Mouse (Mus musculus) stomach, postnatal 0 days (tissue): ENCODE measurements around the gene Nmrk2.

Experiments
- CTCF ChIP-seq: IDR thresholded peaks from 2 replicates; pipeline ENCODE4 v1.5.1; 2016; ENCODE audit warnings: antibody characterized with exemption, low read depth, mild to moderate bottlenecking, moderate library complexity
- EP300 ChIP-seq: optimal IDR thresholded peaks from 2 replicates; pipeline ENCODE3; 2016; ENCODE audit warnings: antibody characterized with exemption

DNA sequence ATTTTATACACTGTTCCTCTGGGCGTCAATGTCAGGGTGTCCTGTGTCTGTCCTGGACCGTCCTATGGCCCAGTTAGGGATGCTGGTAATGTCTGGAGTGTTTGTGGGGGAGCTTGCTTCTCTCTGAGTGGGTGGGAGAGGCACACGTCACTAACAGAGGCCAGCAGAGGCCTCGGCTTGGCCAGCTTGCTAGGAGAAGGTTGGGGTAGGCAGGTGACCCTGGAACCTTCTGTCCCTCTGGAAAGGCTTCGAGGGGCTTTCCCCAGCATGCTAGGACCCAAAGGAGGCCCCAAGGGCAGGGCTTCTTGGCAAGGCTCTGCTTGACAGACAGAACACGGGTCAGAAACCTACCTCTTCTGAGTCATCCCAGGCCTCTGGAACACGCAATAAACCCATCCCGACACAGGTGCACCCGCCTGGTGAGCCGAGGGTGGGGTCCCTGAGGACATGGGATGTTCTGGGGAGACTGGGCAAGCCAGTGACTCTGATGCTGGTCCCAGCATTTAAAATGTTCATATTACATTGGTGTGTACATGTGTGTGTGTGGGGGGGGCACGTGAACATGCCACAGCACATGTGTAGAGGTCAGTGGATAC lies 5.3 kb downstream of the Nmrk2 start:
- no peak for TF ChIP-seq CTCF
- TF ChIP-seq EP300, result no peak
